ENCODE assay signal across 12 mouse cellular contexts in genomic region chr15:12319889-12320288, GRCm38 (mm10). TPM values are rescaled to one million over a fixed set of nuclear protein-coding genes. Genes with fewer than 3 reads are reported as not detected.
DNase-seq lines count a peak whose midpoint lies in the region; TF ChIP-seq lines count a peak whose summit lies in the region.
"Had no signal": no experiment of that assay in that cellular context is flagged by ENCODE, and none has a peak within 500 bp of the region (broad histone marks: within the 10 kb centered on the region; RNA-seq: fewer than 3 reads in every experiment).

No protein-coding gene starts in this region.

- no peak overlapping the region for H3K9ac ChIP-seq in CH12.LX (ENCODE audit: insufficient read depth, low read depth)

- dilution Hi-C loops in CH12.LX (cut with MboI; ENCODE audit: extremely low pct_ligation_motif_present, extremely low pct_unique_long_range_greater_than_20kb, low sequenced_read_pairs) = no loop called here

- peaks cover 0 to 7% of the 10 kb centered on the region in 2 experiments for H3K36me3 ChIP-seq in CH12.LX (replicated peaks in 1 of 2; ENCODE audit: control insufficient read depth in 1 of 2, insufficient read depth in 1 of 2, low read length in 1 of 2)
- H3K36me3 ChIP-seq: hindbrain, embryonic 12.5 days had no signal

- no peak for TF ChIP-seq RAD21 in CH12.LX (IDR thresholded peaks at IDR 0.05; ENCODE audit: low read depth, low read length)

- peaks cover 21% of the 10 kb centered on the region for H3K27me3 ChIP-seq in CH12.LX (replicated peaks)
- H3K27me3 ChIP-seq: Patski had no signal

- no peak for TF ChIP-seq POLR2A in CH12.LX (IDR thresholded peaks at IDR 0.05; ENCODE audit: low read depth, low read length)

- peak; percentile 6 for DNase-seq in embryo, embryonic 10.5 days (ENCODE audit: low spot score)
- DNase-seq in embryo, embryonic 9.5 days (ENCODE audit: extremely low spot score) = no peak
- DNase-seq in kidney, adult 11 months = peak; percentile 30
- DNase-seq in kidney, adult 18-20 months = no peak
- DNase-seq in CH12.LX (ENCODE audit: extremely low read depth) = no peak
- peak; percentile 20 to 61 for DNase-seq in kidney, postnatal 25 days
- no peak for DNase-seq in layer of hippocampus, adult 9-11 months
- no peak for DNase-seq in natural killer cell, adult 2 months (ENCODE audit: low spot score in 2 of 2)
- DNase-seq: cerebellum, postnatal 36 days; lung, postnatal 4 days had no signal

- no peak for TF ChIP-seq CTCF in CH12.LX (conservative IDR thresholded peaks at IDR 0.05 in 1 of 2, IDR thresholded peaks at IDR 0.05 in 1 of 2; ENCODE audit: low read depth in 2 of 2, low read length in 2 of 2)

- peak overlapping the region; percentile 94; the same call in 1 of the 2 replicates for H3K4me2 ChIP-seq in CH12.LX (ENCODE audit: insufficient read depth, low read depth, poor library complexity, severe bottlenecking)

- TF ChIP-seq EP300 in CH12.LX (IDR thresholded peaks at IDR 0.05; ENCODE audit: low read length) = no peak

- no peak overlapping the region for H3K27ac ChIP-seq in CH12.LX (ENCODE audit: insufficient read depth, low read depth)
- H3K27ac ChIP-seq: hindbrain, embryonic 12.5 days had no signal

- in situ Hi-C loops in CH12.LX (cut with MboI; ENCODE audit: low pct_ligation_motif_present, low pct_unique_long_range_greater_than_20kb, low sequenced_read_pairs) = no loop called here

- no peak overlapping the region for H3K4me3 ChIP-seq in CH12.LX (replicated peaks in 1 of 3; ENCODE audit: low read depth in 2 of 3, low read length in 2 of 3, poor library complexity in 1 of 3)

- peaks cover 6 to 19% of the 10 kb centered on the region in 2 experiments; a peak in 3 of 4 replicates for H3K4me1 ChIP-seq in CH12.LX (ENCODE audit: control insufficient read depth in 1 of 2, insufficient read depth in 2 of 2)

- peaks cover 34% of the 10 kb centered on the region for H3K79me2 ChIP-seq in CH12.LX (replicated peaks; ENCODE audit: control insufficient read depth, extremely low read depth, insufficient read depth, poor library complexity, severe bottlenecking)

- no peaks in the 10 kb centered on the region for H3K9me3 ChIP-seq in CH12.LX (replicated peaks; ENCODE audit: low read length)
- H3K9me3 ChIP-seq: hindbrain, embryonic 12.5 days had no signal

TF ChIP-seq in CH12.LX, 34 proteins besides CTCF, POLR2A, EP300 and RAD21:
- TF ChIP-seq TBP (conservative IDR thresholded peaks at IDR 0.05; ENCODE audit: low read depth, low read length) (no peak), UBTF (IDR thresholded peaks at IDR 0.05; ENCODE audit: low read depth, low read length) (no peak)

RNA-seq across cellular contexts. Expression of gene Golph3, which starts 1.4 kb away (rescaled TPM):
- 67.2 and 75.2 TPM in 2 replicates for total RNA-seq in CH12.LX (2012; rRNA removed)
- total RNA-seq in CH12.LX (2014; rRNA removed) = 208 and 214 TPM in 2 replicates
- 90.7 and 97.2 TPM in 2 replicates for polyA plus RNA-seq in CH12.LX (2012; ENCODE audit: insufficient read length, low read depth)

RNA-seq across cellular contexts. Expression of gene 1810049J17Rik, which starts 1.8 kb away (rescaled TPM):
- total RNA-seq in CH12.LX (2012; rRNA removed) = 17.6 and 21.5 TPM in 2 replicates
- total RNA-seq in CH12.LX (2014; rRNA removed) = not detected in 2 replicates
- 0.74 TPM in 1 of 2 replicates, not detected in the other for polyA plus RNA-seq in CH12.LX (2012; ENCODE audit: insufficient read length, low read depth)

Comparison
In these comparisons a context has a peak if more than half of its experiments do, and no peak if none do; other contexts are left out.
1. DNase-seq: peak in embryo, embryonic 10.5 days (single experiment), kidney, adult 11 months (single experiment) and kidney, postnatal 25 days (2 of 2); none in embryo, embryonic 9.5 days (single experiment), kidney, adult 18-20 months (single experiment), CH12.LX (single experiment), layer of hippocampus, adult 9-11 months (single experiment) and natural killer cell, adult 2 months (0 of 2).